Mouse (Mus musculus) CH12.LX (cell line): Measurements from ENCODE around the gene Espn.

ENCODE experiments used
- CHD1 ChIP-seq: IDR thresholded peaks from 2 replicates; pipeline ENCODE4 v1.6.1; 2012; ENCODE audit warnings: low read depth, low read length, improper control_type of control experiment, inconsistent platforms
- CHD2 ChIP-seq: IDR thresholded peaks from 2 replicates; pipeline ENCODE4 v1.6.1; 2011; ENCODE audit warnings: low read length, improper control_type of control experiment
- CTCF ChIP-seq, 2 experiments: IDR thresholded peaks in 1 of 2; conservative IDR thresholded peaks in 1 of 2; 2 replicates each; pipeline ENCODE4 v1.5.1; 2011 to 2012; ENCODE audit warnings: low read depth in 2 of 2, low read length in 2 of 2, improper control_type of control experiment in 1 of 2, inconsistent platforms in 1 of 2, mild to moderate bottlenecking in 1 of 2, moderate library complexity in 1 of 2
- EP300 ChIP-seq: IDR thresholded peaks from 2 replicates; pipeline ENCODE4 v1.6.1; 2011; ENCODE audit warnings: low read length, improper control_type of control experiment
- ETS1 ChIP-seq: conservative IDR thresholded peaks from 2 replicates; pipeline ENCODE4 v1.6.1; 2012; ENCODE audit warnings: low read depth, mild to moderate bottlenecking, inconsistent platforms, low read length, improper control_type of control experiment, moderate library complexity
- POLR2A ChIP-seq: IDR thresholded peaks from 2 replicates; pipeline ENCODE4 v1.6.1; 2011; ENCODE audit warnings: low read depth, mild to moderate bottlenecking, improper control_type of control experiment, low read length
- SMC3 ChIP-seq: IDR thresholded peaks from 2 replicates; pipeline ENCODE4 v1.6.1; 2011; ENCODE audit warnings: low read depth, low read length, improper control_type of control experiment
- TCF12 ChIP-seq: IDR thresholded peaks from 2 replicates; pipeline ENCODE4 v1.6.1; 2014; ENCODE audit warnings: low read depth, mild to moderate bottlenecking, inconsistent platforms, low read length, improper control_type of control experiment
- USF2 ChIP-seq: conservative IDR thresholded peaks from 2 replicates; pipeline ENCODE4 v1.6.1; 2011; ENCODE audit warnings: low read depth, low read length, improper control_type of control experiment
- ZC3H11A ChIP-seq: IDR thresholded peaks from 2 replicates; pipeline ENCODE4 v1.6.1; 2012; ENCODE audit warnings: low read depth, mild to moderate bottlenecking, inconsistent platforms, low read length, improper control_type of control experiment
- ZNF384 ChIP-seq: IDR thresholded peaks from 2 replicates; pipeline ENCODE4 v1.6.1; 2012; ENCODE audit warnings: low read depth, low read length, improper control_type of control experiment, inconsistent platforms

GRCm38 (mm10) chr4:152182205-152182604 is 30.0 kb upstream of the Espn start:
- no peak for TF ChIP-seq ETS1
- TF ChIP-seq USF2: no peak
- TF ChIP-seq POLR2A: no peak
- TF ChIP-seq SMC3: no peak
- TF ChIP-seq ZC3H11A: no peak
- TF ChIP-seq CHD2: no peak
- TF ChIP-seq CTCF (conservative IDR thresholded peaks at IDR 0.05 in 1 of 2, IDR thresholded peaks at IDR 0.05 in 1 of 2; ENCODE audit: low read depth in 2 of 2, low read length in 2 of 2): no peak
- no peak for TF ChIP-seq ZNF384
- TF ChIP-seq TCF12: no peak
- no peak for TF ChIP-seq EP300
- TF ChIP-seq CHD1: no peak
